Mouse (Mus musculus) heart, adult 18-20 months (tissue): ENCODE measurements around the gene Tgfb1. TPM values are rescaled to one million over a fixed set of nuclear protein-coding genes. Genes with fewer than 3 reads are reported as not detected.
A peak's percentile ranks its signal among the peaks of the same experiment; 100 is the strongest.

Experiments used
- DNase-seq, 2 experiments: peaks; one replicate each; pipeline ENCODE4 v3.0.0; 2021 to 2022; ENCODE audit warnings: mixed read lengths in 1 of 2
- long read RNA-seq, 2 experiments: library from polyadenylated mRNA; stranded (forward); transcript quantifications; one replicate each; pipeline ENCODE4 v2.0.0; 2021
- total RNA-seq, 2 experiments: library from RNA; stranded (reverse); gene quantifications; 2 replicates each; pipeline ENCODE4 v1.2.3; 2021

Tgfb1 gene
- total RNA-seq, result 10 to 100 TPM; 21.8 to 23.6 TPM
- long read RNA-seq, experiment 1, transcript Tgfb1-201 (7 exons, 2,175 nt), result major isoform, 5 of 17 reads
- long read RNA-seq, experiment 1, partial matches to known transcripts, result 12 of 17 reads
- long read RNA-seq, experiment 1, other reads (novel, unspliced or antisense), result 0 of 17 reads
- long read RNA-seq, experiment 2, partial matches to known transcripts, result 10 of 13 reads
- long read RNA-seq, experiment 2, other reads (novel, unspliced or antisense), result 0 of 13 reads

DNA sequence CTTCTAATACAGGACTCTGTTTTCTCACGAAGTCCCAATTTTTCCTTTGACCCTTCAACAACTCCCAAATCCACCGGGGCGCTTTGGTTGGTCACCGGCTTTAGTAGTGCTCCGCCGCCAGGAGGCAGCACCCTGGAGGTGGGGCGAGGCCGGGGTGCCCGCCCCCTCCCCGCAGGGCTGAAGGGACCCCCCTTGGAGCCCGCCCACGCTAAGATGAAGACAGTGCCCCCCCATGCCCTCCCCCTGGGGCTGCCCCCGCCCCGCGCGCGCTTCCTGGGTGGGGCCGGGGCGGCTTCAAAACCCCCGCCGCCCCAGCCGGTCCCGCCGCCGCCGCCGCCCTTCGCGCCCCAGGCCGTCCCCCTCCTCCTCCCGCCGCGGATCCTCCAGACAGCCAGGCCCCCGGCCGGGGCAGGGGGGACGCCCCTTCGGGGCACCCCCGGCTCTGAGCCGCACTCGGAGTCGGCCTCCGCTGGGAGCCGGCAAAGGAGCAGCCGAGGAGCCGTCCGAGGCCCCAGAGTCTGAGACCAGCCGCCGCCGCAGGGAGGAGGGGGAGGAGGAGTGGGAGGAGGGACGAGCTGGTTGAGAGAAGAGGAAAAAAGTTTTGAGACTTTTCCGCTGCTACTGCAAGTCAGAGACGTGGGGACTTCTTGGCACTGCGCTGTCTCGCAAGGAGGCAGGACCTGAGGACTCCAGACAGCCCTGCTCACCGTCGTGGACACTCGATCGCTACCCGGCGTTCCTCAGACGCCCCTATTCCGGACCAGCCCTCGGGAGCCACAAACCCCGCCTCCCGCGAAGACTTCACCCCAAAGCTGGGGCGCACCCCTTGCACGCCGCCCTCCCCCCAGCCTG lies at the start of gene Tgfb1:
Gene Tgfb1 (plus strand): TSS at position 323 of the 852 bp plus-strand sequence.
- DNase-seq, result peak; percentile 87 to 90

DNA sequence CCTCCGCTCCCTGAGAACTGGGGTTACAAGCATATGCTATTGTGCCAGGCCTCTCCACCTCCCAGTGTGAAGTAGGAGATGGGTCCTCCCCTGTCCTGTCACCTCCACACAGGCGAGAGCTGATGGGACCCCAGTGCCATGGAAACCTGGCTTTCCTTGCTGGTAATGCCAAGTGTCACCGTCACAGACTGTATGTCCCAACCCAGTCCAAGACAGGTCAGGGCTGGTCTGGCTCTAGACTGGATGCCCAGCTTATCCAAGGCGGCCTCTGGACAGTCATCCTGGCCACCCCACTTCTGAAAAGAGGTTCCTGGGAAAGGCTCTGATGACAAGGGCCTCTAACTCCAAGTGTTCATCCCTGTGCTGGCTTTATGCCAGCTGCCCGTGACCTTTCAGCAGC lies 49.7 kb upstream of the Tgfb1 start:
- DNase-seq, result no peak

DNA sequence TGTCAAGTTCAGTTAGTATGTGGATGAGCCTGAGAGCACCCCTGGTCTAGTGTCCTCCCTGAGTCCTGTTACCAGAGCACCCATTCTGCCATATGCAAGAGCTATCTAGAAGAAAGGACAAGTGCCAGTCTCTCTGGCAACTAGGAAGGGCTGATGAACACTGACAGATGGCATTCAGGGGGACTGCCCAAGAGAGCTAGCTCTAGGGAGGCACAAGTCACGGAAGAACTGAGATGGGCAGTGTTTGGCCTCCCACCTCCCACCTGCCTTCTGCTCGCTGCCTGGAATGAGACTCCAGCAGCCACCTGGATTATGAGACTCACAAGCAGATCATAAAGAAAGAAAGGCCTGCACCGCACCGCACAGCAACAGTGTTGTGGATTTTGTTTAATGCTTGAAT lies 47.0 kb upstream of the Tgfb1 start:
- no peak for DNase-seq

DNA sequence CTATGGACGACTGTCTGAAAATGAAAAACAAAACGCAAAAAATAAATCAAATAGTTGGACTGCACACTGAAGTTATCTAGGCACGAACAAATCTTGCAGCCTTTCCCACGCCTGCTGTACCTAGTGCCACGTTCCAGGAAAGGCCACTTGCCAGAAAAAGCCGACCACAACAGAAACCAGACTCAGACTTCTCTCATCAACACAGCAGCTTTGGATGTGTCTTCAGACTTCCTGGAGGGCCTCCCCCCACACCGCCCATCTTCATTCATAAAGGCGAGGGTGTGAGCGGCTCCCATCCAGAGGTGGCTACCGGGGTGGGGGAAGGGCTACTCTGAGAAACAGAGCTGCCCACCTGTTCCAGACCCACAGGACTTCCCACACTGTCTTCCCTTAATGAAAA lies 42.7 kb upstream of the Tgfb1 start:
- no peak for DNase-seq

DNA sequence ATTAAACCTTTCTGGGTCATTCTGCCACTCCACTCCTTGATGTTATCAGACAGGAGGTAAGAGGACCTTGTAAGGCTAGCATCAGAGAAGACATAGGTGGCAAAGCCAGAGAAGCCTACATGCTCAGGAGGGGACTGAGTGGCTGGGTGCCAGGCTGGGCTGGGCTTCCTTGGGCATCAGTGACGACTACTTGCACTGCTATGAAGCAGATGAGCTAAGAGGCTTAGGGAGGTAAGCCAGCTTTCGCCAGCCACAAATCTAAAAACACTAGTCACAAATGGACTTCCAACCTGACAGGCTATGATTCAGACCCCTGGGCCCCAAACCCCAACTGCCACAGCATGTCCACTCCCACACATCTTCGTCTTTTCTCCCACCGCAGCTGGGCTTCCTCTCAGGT lies 42.2 kb upstream of the Tgfb1 start:
- DNase-seq, result no peak

DNA sequence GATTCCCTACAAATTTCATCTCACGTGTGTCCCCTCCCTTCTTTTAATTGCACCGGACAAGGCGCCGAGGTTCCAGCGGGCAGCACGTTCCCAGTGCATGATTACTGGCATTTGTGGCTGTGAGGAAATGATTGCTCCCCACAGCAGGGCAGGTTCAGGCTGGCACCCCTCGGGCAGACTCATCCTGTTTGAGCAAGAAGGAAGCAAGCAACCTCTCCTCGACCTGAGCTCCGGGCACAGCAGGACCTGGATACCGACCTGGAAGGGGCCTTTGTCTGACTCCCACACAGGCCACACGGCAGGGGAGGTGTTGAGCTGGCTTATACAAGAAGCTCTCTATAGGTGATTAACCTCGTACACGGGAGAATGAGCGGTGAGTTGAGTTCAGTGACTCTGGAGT lies 41.7 kb upstream of the Tgfb1 start:
- DNase-seq, result no peak

DNA sequence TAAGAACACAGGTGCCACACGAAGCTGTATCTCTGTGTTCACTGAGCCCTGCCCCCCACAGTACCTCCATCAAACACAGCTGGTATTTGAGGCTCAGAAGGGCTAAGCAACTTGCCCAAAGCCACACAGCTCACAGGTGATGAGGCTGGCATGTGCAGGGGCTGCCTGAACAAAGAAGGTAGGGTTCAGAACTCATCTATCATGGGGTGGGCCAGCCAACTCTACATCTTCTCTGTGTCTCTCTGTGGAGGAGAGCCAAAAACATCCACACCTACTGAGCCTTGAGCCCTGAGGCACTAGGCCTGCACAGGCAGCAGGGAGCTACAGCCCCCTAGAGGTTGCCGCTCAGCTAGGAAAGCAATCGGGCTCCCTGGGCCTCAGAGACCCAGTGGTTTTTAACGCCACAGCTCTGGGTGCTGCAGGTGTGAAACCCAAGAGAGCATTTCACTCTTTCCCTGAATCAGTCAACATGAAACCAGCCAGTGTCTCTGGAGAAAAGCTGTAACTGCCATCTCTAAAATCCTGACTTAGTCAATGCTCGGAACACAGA lies 39.2 kb upstream of the Tgfb1 start:
- no peak for DNase-seq

DNA sequence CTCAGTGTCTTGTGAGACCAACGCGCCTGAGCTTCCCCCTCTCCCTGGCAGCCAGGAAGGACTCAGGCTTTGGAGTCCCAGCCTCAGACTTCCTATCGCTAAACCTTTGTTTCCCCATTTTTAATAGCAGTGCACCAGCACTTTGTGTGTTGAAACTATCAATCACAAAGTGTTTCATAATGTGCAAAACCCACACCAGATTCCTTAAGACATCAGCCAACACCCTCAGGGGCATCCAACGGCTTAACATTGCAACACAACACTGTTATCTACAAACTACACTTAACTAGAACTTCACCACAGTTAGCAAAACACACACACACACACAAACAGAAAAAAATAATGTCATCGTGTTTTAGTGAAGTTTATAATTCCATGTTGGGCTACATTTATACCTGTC lies 37.0 kb upstream of the Tgfb1 start:
- DNase-seq, result no peak

DNA sequence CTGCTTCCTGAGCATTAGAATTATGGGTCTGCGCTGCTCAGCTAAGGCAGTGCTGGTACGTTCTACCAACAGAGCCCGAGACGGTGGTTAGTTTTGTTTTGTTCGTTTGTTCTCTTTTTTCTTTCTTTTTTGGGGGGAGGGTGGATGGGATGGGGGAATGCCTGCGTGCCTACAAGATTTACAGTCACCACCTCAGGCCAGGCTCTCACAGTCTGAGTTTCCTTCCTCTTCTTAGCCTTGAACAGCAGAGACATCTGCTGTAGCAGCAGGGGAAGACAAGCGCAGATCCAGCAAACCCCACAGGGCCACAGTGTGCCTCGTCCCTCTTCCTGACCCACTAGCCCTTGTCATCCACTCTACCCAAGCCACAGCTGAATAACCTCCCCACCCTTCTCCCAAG lies 35.5 kb upstream of the Tgfb1 start:
- peak in 1 of 2 experiments; percentile 42 for DNase-seq

DNA sequence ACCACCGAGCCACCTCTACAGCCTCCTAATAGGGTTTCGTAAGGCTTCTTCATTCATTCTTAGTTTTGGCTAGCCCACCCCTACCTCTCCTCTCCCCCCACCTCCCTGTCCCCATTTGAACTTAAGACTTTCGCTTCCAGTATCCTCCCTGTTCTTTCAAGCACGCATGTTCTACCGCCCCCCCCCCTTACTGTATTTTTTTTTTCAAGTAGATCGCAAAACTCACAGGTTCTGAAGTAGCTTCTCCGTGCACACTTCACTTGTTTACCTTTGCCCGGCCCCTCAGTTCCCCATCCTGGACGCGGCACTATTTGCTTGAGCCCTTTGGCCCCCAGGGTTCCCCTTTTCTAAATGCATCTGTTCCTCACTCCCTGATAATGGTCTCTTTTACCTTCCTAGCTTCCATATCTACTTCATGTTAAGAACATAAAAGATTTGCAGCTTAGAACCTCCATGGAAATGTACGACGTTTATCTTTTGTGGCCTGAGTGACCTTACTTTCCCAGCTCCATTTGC lies 34.5 kb upstream of the Tgfb1 start:
- DNase-seq, result no peak

DNA sequence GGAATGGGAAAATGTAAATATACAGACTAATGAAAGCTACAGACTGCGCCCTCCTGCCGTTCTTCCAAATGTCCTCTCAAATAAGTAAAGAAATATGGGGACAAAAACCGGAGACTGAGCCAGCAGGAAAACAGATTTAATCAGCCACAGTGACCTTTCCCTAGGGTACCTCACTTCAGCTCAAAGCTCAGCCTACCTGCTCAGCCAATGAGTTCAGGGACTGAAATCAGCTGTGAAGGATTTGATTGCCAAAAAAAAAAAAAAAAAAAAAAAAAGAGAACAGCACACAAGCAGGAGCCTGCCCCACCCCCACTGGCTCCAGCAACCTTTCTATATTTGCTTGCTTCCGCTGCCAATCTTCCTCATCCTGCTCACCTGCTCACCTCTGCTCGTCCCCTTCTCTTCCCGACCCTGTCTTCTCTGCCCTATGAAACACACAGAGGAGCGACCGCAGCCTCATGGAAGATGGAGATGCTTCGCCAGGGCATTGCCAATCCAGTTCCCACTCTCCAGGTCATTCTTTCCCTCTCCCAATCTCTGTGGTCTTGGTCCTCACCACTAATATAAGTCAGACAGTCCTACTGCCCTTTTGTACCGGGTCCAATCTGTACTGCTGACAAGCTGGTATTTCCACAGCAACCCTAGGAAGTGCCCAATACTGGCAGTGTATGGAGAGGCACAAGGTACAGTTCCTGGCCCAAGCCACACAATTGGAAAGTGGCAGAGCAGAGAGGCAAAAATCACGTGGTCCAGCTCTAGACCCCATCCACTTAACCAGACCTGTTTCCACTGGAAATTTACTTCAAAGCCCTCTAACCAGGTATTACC lies 31.0 kb upstream of the Tgfb1 start:
- peak in 1 of 2 experiments; percentile 54 for DNase-seq

DNA sequence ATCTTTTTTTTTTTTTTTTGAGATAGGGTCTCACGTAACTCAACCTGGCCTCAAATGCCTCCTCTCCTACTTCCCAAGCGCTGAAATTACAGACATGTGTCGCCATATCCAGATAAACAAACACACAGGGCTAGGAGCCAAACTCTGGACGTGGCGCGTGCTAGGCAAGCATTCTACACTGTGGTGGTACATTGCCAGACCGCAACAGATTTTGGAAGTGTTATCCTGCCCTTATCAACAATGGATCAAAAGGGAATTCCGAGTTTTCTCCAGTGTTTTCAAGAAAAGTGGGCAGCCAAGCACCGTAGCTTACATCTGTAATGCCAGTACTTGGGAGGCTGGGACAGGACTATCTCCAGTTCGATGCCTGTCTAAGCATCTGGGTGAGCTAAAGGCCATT lies 29.0 kb upstream of the Tgfb1 start:
- DNase-seq, result no peak

DNA sequence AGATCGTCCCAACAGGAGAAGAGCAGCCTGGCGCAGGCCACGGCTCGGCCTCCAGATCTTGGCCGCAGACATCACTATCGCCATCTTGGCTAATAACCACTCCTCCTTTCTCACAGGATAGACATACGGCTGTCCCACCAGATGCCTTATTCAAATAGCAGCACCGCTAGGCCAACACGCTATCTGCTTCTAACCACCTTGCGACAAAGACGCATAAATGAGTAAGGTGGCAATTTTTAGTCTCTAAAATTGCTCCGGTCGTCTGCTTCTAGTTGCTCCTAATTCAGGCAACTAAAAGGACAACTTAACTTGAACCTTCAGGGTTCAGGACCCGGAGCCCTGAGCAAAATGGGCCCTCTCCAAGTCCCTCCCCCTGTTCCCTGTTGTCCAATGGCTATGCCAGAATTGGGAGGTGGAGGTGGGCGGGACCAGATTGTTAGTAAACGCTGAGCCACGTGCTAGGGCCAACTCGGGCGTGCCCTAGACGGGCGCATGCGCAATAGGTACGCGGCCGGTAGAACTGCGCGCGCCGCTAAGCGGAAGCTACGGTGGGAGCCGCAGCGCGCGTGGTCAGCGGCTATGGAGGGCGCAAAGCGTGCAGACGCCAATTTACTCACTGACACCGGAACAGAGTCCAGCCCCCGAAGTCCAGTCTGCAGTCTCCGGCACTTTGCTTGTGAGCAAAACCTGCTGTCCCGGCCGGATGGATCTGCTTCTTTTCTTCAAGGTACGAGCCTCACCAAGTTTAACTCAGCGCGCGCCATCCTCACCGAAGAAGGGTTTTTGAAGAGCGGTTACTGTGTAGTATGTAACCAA lies 27.9 kb upstream of the Tgfb1 start, which contains the start of the genes Bckdha and Exosc5:
Gene Bckdha (minus strand): TSS at position 325 of the 816 bp plus-strand sequence.
Gene Exosc5 (plus strand): TSS at position 508 of the 816 bp plus-strand sequence.
- DNase-seq, result peak; percentile 100

DNA sequence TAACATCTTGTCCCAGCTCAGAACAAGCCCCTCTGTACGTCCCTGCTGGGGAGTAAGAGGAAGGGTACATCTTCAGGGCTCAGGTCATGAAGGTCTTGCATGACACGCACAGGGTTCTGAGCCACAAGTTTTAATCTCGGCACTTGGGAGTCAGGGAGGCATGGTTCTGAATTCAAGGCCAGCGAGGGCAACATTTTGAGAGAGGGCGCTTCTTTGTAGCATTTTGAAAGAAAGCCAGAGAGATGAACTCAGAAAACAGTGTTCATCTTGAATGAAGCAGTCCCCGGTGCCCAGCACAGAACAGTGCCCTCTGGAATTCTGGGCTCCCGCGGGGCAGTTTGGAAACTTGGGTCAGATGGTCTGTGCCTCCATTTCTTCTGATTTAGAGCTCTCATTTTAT lies 20.4 kb upstream of the Tgfb1 start:
- DNase-seq, result no peak

DNA sequence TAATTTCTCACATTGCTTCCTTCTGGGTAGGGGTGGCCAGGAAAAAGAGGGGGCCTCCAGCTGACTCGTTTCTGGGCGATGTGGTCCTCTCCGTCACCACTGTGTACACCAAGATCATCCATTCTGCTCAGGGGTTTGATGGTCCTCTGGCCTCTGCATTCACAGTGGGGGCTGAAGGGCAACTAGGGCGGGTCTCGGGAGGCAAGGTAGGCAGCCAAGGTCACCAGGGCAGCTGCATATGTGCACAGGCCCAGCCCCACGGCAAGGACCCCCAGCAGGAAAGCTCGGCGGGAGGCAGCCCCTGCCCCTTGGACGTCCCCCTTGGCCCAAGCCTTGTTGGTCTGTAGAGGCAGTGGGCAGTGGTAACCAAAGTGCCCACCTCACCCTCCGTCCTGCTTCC lies 17.6 kb upstream of the Tgfb1 start:
- no peak for DNase-seq

DNA sequence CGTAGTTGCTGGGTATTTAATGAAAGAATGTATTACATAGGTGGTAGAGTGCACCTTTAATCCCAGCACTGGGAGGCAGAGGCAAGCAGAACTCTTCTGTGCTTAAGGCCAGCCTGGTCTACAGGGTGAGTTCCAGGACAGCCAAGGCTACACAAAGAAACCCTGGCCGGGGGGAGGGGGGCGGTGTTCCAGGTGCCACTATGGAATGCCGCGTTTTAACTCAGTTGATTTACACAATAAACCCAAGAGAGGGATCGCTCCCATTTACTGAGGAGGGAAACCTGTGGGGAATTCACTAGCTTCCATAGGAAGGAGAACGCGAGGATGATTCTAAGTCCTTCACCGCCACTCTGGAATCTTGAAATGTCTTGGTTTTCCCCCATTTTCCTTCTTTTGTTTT lies 17.2 kb upstream of the Tgfb1 start:
- DNase-seq, result no peak

DNA sequence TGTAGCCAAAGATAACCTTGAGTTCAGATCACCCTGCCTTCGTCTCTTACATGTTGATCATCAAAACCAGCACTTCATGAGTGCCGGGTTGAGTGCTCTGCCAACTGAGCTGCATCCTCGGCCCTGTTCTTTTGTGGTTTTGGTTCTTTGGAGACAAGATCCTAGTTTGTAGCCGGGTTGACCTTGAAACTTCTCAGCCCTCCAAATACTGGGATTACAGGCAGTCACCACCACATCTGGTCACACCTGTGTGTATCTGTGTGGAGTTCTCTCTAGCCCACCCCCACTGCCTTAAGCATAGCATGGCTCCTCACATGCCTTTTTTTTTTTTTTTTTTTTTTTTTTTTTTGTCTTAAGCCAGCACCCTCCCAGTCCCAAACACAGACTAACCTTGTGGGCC lies 16.7 kb upstream of the Tgfb1 start:
- DNase-seq, result no peak

DNA sequence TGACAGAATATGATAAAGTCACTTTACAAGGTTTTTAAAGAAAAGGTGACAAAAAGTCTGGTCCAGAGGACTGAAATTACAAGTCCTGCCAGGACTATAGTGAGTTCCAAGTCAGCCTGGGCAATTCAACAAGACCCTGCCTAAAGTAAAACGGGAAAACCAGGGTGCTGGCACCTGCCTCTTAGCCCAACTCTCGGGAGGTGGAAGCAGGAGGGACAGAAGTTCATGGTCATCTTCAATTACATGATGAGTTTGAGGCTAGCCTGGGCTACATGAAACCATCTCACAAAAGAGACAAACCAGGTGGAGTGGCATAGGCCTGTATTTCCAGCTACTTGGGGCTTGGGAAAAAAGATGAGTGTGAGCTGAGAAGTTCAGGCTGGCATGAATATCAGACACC lies 15.1 kb upstream of the Tgfb1 start:
- no peak for DNase-seq

DNA sequence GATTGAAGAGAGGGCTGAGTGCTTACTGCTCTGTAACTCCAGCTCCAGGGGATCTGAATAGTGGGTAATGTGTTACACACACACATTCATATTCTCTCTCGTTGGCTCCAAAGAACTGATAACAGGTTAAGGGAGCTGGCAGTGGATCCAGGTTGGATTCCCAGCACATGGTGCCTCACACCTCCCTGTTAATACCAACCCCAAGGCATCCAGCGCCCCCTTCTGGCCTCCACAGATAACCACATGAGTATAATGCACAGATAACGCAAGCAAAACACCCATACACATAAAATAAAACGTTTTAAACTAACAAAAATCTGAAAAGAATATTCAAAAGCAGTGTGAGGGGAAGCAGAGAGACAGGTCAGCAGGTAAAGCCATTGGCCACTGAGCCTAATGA lies 14.4 kb upstream of the Tgfb1 start:
- DNase-seq, result no peak

DNA sequence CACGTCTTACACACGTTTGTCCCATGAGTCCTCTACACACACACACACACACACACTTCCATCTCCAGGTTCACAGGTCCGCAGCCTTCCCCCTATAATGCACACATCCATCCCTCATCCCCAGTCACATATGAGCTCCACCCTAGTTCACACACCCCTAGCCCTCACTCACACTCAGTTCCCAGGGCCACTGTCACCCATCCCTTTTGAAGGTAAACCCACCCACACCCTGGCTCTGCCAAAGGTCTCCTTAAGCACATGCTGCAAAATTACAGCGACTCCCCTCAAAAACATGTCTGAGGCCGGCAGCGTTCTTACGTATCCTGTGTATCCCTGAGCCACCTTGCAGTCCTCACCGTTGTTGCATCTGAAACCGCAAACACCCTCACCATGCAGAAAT lies 12.5 kb upstream of the Tgfb1 start:
- no peak for DNase-seq

DNA sequence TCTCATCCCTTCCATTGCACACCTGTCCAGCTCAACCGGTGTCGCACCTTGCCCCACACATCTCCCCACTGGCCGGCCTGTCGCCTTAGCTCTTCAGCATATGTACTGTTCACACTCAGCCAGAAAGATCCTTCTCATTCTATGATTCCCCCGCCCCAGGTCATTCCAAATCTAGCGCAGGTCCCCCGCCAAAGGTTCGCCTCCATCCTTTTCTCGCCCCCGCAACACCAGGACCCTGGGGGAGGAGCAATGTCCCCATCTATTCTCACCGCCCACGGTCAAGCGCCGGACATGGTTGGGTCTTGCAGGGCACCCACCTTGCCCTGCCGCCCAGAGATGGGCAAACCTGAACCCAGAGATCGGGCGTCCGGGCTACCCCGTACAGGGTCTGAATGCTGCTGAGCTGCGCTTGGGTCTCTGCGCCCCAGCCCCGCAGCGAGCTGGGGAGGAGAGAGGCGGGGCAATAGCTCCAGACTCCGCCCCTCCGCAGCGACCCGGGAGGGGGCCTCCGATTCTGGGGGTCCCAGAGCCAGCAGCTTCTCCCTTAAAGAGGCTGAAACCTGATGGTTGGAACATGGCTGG lies 12.0 kb upstream of the Tgfb1 start, which contains the start of gene Tmem91:
Gene Tmem91 (minus strand): TSS at position 448 of the 582 bp plus-strand sequence.
- DNase-seq, result no peak
